Mouse (Mus musculus) adrenal gland, postnatal 0 days (tissue): ENCODE measurements around the gene Rps23. TPM values are rescaled to one million over a fixed set of nuclear protein-coding genes. Genes with fewer than 3 reads are reported as not detected.

Source experiments
- polyA plus RNA-seq: library from polyadenylated mRNA; unstranded; fragments of >200 nt; fragmentation: Nextera tagmentation; extraction: Ambion mirVana; gene quantifications from 2 replicates; pipeline ENCODE4 v1.2.1, GENCODE M21; 2015

Rps23 gene
- 315 and 316 TPM in 2 replicates for polyA plus RNA-seq

GRCm38 (mm10) chr13:90922751-90923612 lies at the start of gene Rps23:
TSS of gene Rps23 (plus strand) at chr13:90922958.

DNA sequence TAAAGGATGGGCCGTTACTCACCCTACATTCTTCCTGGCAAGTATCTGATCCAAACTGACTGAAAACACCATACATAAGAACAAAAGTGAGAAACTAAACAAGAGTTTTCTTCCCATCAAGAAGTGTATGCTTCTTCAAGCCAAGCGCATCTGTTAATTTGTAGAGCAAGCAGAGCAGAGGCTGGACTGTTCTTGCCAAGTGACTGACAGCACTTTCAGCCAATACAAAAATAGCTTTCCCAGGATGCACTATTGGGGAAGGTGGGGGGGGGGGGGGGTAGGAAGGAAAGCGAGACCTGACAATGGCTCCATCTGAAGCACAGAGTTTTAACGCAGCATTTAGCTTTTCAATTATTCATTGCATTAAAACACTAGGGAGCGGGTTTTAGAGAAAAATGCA lies 17.6 kb upstream of the Rps23 start, which contains the start of gene Atp6ap1l:
Atp6ap1l (minus strand) TSS at position 180 of the 400 bp plus-strand sequence.

Other genes with a start within 250 kb of the Rps23 start
- 0.29 TPM in 1 of 2 replicates, not detected in the other for gene Atp6ap1l, start 17.6 kb upstream of the Rps23 start, polyA plus RNA-seq